8 mouse cellular contexts compared by ENCODE assay signal in the genomic region with DNA sequence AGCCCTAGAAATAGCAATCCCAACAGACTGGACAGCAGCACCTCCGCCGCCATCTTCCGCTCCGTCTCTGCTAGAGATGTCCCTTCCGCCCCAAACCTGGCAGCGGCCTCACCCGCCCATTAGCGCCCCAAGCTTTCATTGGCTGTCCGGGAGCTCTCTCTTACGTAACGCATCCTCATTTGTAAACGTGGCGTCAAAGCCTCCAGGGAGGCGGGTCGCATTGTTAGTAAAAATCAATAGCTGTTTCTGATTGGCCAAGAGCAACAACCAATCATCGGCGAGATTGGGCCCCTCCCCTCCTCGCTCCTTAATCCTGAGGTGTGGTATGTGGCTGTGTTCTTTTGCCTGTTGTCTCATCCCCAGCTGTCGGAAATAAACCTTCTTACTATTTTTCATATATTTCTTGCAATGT. TPM values are rescaled to one million over a fixed set of nuclear protein-coding genes. Genes with fewer than 3 reads are reported as not detected.
DNase-seq lines count a peak whose midpoint lies in the region; ATAC-seq lines count a peak whose summit lies in the region.

Gene Os9 (minus strand): TSS at position 66 of the 412 bp plus-strand sequence.

- peak within 1 kb of the TSS; percentile 90 for H3K4me3 ChIP-seq in intestine, embryonic 14.5 days (ENCODE audit: low read depth, low read length)

- peak within 1 kb of the TSS; percentile 66 for H3K9ac ChIP-seq in intestine, embryonic 14.5 days (ENCODE audit: low read length)

- peaks cover 13% of the 10 kb centered on the region for H3K4me1 ChIP-seq in intestine, embryonic 14.5 days (replicated peaks; ENCODE audit: control insufficient read depth, insufficient read depth, low read length)

- H3K27ac ChIP-seq in intestine, embryonic 14.5 days (ENCODE audit: low read depth), result no peak within 1 kb of the TSS

- no peaks in the 10 kb centered on the region for H3K27me3 ChIP-seq in intestine, embryonic 14.5 days (replicated peaks; ENCODE audit: control insufficient read depth, insufficient read depth, low read length)

- peak within 1 kb of the TSS; percentile 100 for H3K4me2 ChIP-seq in intestine, embryonic 14.5 days (ENCODE audit: low read length)

- no peaks in the 10 kb centered on the region for H3K9me3 ChIP-seq in intestine, embryonic 14.5 days (ENCODE audit: control insufficient read depth, low read length)

- WGBS in intestine, embryonic 14.5 days, result 1% methylated on average over 19 of the region's 19 CpGs

- peak; percentile 91 for DNase-seq in adrenal gland, adult 18-20 months (ENCODE audit: low spot score in 2 of 2)
- DNase-seq in embryo, embryonic 11 days, result peak; percentile 98
- peak; percentile 95 for DNase-seq in gastrocnemius, postnatal 25 days
- DNase-seq in intestine, embryonic 14.5 days (ENCODE audit: low spot score), result peak; percentile 95
- DNase-seq in left cerebral cortex, postnatal 14 days (ENCODE audit: low spot score in 2 of 2), result peak; percentile 97 to 99
- peak; percentile 99 for DNase-seq in mesoderm, embryonic 11.5 days (ENCODE audit: low read depth, low spot score)
- DNase-seq in right cerebral cortex, postnatal 36 days (ENCODE audit: low spot score in 2 of 2), result peak; percentile 97 to 98
- peak; percentile 96 for DNase-seq in yolk sac, embryonic 10.5 days (ENCODE audit: low spot score)

- H3K36me3 ChIP-seq in intestine, embryonic 14.5 days (ENCODE audit: control insufficient read depth, insufficient read depth, low read length), result peaks cover 34% of the 10 kb centered on the region

- intact Hi-C loops in left cerebral cortex, postnatal 14 days (cut with DNase I), result loop anchor here (5.0 kb wide), 1 partner anchor 106 kb away; no protein-coding TSS in a partner anchor

- ATAC-seq in intestine, embryonic 14.5 days (replicated peaks; ENCODE audit: low FRiP score, low TSS enrichment, low read depth), result peak; percentile 96

RNA-seq across cellular contexts. Expression of gene Os9, which starts in this region (rescaled TPM):
- total RNA-seq in adrenal gland, adult 18-20 months (2021), result 100 to 1,000 TPM; 114 to 147 TPM
- total RNA-seq in gastrocnemius, postnatal 25 days (2021), result 10 to 100 TPM; 11.3 to 13.9 TPM
- 47.6 and 51.6 TPM in 2 replicates for polyA plus RNA-seq in intestine, embryonic 14.5 days (2014; fragmentation: Nextera tagmentation; extraction: Ambion mirVana)
- total RNA-seq in left cerebral cortex, postnatal 14 days (2021), result 100 to 1,000 TPM; 111 to 116 TPM

Comparison
In these comparisons a context has a peak if more than half of its experiments do, and no peak if none do; other contexts are left out.
1. RNA of gene Os9 (total RNA-seq): 114 to 147 TPM in adrenal gland, adult 18-20 months and 111 to 116 TPM in left cerebral cortex, postnatal 14 days; 11.3 to 13.9 TPM in gastrocnemius, postnatal 25 days; every median in the first group is over 4 times any median in the second.
2. Peak in every context shown above with its lines, with median percentiles within 50 percentile points of each other: DNase-seq.